Mouse (Mus musculus) left cerebral cortex, adult 8-10 months (tissue): Measurements from ENCODE around the gene Kcnq1. TPM values are rescaled to one million over a fixed set of nuclear protein-coding genes. Genes with fewer than 3 reads are reported as not detected.

ENCODE experiments used
- DNase-seq, 2 experiments: peaks; one replicate each; pipeline ENCODE4 v3.0.0; 2022; ENCODE audit warnings: low spot score in 2 of 2
- total RNA-seq, 4 experiments: library from RNA; stranded (reverse); gene quantifications; 2 replicates each; pipeline ENCODE4 v1.2.4; 2022

Kcnq1 gene
- total RNA-seq, 4 experiments from 2014 or later = 0.21 to 1.1 (median 0.86) TPM

DNA sequence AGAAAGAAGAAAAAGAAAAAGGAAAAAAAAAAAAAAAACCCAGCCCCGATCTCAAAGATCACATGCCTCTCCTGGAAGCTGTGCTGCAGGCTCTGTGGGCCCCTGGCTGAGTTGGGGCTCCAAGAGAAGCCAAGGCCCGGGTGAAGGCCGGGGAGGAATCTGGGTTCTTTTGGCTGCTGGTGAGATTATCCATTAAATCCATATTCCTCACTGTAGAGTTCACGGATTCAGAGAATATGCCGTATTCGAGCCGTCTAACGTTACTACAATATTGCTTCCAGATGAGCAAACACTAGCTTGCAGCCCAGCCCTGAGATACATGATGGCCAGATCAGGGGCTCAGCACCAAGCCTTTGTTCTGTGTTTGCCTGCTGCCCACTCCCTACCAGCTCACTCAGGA is 204.7 kb downstream of the Kcnq1 start:
- DNase-seq = no peak

- DNase-seq = no peak
These were observed 205.3 kb downstream of the Kcnq1 start for GRCm38 (mm10) chr7:143311471-143311870.

- no peak for DNase-seq
These were observed 207.6 kb downstream of the Kcnq1 start for GRCm38 (mm10) chr7:143313572-143314319.

DNA sequence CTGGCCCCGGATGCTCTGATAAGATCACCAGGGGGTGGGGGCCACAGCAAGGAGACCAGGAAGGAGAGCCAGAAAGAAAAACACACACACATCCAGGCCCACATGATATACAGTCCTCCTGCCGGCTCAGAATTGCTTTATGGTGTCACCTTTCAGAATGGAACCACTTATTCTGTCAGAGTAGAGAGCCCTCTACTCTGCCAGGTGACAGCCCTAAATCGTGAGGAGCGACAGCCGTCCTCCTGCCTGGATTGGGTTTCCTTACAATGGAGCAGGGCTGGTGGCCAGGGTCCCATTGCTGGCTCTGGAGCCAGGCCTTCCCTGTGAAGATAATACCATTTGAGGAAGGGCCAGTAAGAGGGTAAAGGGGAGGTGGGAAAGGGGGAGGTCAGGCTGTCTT is 212.3 kb downstream of the Kcnq1 start:
- no peak for DNase-seq

- DNase-seq = no peak
These were observed 214.2 kb downstream of the Kcnq1 start for GRCm38 (mm10) chr7:143320367-143320766.

GRCm38 (mm10) chr7:143325051-143325450 is 218.9 kb downstream of the Kcnq1 start:
- no peak for DNase-seq

- DNase-seq = no peak
These were observed 222.2 kb downstream of the Kcnq1 start for GRCm38 (mm10) chr7:143328185-143328915.

GRCm38 (mm10) chr7:143329110-143329810 is 223.1 kb downstream of the Kcnq1 start:
- DNase-seq = peak in 1 of 2 experiments; percentile 25

DNA sequence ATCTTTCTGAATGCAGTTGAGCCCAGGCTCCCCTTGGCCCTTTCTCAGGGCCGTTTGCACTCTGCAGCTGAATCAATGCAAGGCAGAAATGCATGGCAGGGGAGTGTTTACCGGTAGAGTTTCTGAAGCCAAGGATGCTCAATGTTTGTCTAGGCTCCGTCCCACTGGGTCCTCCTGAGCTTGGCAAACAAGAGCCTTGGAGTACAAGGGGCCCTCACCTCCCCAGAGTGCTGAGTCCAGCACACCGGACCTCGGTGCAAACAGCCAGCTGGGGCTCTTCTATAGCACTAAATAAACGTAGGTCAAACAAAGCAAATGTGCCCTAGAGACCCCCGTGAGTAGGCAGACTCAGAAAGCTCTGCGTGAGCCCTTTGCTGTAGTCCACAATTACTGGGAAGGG is 226.9 kb downstream of the Kcnq1 start:
- no peak for DNase-seq

- DNase-seq = no peak
These were observed 227.4 kb downstream of the Kcnq1 start for GRCm38 (mm10) chr7:143333604-143334003.

DNA sequence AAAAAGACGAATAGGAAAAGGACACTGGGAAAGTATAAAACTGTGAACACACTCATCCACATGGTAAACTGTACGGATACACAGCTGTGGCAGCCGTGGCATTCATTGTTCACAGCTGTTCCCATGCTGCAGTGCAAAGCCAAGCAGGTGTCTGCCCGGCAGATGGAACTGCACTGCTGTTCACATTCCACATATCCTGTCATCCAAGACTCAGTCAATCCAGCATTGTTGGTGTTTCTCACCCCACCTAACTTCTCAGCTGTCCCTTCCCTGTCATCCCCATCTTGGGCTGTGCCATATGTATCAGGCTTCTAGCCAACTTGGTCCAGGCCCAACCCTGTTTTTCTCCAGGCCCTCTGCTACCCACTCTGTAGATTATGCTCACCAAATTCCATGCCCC is 232.5 kb downstream of the Kcnq1 start:
- DNase-seq = no peak

DNA sequence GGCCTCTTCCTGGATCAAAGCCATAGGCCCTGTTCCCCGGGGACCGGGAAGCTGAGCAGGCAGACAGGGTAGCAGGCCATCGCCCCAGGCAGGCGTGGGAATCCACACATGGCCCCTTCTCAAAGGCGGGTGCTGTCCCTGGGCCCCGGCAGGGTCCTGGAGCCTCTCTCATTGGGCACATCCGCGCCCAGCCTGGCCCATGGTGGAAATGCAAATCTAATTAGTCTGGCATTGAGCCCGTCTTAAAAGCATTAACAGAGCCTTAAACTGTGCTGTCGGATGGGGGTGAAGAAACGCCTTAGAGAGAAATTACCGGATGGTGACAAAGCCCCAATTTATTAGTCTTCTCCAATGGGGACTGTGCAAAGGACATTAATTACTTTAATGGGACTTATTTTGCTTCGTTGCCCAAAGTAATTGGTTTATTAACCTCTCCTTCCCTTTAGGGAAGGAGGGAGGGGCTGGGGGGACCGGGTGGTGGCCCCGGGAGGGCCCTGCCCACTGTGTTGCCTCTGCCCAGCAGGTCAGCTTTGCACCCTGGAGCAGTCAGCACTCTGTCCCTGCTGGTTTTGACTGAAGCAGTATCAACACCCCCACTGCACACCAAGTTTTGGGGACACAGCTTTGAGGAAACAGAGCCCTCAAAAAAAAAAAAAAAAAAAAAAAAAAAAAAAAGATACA is 234.6 kb downstream of the Kcnq1 start:
- DNase-seq = no peak

- no peak for DNase-seq
These were observed 235.3 kb downstream of the Kcnq1 start for GRCm38 (mm10) chr7:143341301-143341980.

DNA sequence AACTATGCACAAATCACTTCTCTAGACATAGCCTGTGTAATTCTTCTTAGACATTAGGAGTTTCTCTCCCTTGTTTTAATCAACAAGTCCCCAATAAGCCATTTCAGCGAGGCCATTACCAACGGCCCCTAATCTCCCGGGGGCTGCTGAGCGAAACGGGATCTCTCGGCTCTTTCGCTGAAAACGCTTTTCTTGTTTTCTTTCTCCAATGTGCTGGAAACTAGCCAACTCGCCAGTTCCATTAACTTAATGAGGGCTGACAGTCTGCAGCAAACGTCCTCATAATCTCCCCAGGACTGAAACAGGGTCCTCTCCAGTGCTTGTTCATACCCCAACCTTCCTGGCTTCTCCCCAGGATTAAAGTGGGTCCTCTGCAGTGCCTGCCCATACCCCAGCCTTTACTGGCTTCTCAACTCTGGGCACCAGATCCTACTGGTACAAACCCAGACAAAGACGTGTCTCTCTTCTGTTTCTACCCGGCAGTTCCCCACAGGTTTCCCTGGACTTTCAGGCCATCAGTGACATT is 237.7 kb downstream of the Kcnq1 start:
- DNase-seq = no peak

DNA sequence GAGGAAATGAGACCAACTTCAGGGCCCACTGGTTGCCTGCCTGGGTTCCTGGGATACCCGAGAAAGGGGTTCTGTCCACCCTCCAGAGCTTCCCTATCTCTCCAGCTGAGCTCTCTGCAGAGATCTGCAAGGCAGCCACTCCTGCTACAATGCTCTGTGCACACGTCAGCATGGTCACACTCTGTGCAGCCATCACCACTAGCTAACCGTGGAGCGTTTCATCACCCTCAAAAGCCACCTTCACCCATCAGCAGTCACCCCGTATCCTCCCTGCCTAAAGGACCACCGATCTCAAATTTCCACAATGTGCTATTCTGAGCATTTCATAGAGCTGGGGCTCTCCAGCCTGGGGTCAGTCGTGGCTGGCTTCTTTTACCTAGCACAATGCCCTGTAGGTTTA is 243.1 kb downstream of the Kcnq1 start:
- DNase-seq = no peak

DNA sequence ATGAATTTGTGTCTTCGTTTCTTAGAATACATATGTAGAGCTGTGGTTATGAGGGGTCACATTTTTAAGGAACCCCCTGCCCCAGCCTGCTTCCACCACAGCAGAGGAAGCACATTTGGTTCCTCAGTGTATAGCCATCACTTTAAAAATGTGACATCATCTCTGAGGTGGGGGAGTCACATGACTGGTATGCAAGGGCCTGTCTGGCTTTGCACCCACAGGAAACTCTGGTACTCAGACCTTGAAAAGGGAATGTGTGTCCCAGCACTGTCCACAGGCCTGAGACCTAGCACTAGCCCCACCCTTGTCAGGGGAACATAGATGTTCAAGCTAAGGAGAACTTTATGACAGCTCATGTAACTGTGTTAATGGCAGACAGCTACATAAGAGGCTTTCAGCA is 243.7 kb downstream of the Kcnq1 start:
- DNase-seq = no peak

DNA sequence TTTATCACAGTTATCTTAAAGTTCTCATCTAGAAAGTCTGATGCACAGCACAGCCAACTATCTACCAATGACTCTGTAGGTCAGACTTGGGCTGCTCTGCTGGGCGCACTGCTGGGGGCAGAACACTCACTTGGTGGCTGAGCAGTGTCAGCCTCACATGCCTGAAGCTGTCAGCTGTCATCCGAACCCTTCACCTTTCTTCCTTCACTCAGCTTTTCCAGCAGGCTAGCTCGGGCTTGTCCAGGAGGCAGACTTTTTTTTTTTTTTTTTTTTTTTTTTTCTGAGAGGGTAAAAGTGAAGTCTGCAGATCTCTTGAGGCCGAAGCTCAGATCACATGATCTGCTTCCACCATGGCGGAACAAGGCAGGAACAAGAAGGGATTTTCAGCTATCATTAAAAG is 249.7 kb downstream of the Kcnq1 start:
- no peak for DNase-seq

DNA sequence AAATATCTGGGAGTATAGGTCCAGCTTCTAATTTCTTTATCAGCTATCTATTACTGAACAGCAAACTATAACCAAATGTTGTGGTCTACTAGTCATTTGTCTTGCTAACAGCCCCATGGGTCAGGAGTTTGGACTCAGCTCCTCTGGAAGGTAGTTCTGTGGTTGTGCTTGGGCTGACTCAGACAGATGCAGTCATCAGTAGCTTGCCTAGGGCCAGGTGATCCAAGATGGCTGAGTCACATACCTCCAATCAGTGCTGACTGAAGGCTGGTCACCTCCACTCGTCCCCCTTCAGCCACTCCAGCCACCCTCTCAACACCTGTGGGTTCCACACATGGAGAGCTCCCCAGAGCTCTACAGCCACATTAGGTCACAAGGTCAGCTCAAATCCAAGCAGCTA is 250.9 kb downstream of the Kcnq1 start:
- DNase-seq = no peak

GRCm38 (mm10) chr7:143357831-143358230 is 251.7 kb downstream of the Kcnq1 start:
- no peak for DNase-seq

DNA sequence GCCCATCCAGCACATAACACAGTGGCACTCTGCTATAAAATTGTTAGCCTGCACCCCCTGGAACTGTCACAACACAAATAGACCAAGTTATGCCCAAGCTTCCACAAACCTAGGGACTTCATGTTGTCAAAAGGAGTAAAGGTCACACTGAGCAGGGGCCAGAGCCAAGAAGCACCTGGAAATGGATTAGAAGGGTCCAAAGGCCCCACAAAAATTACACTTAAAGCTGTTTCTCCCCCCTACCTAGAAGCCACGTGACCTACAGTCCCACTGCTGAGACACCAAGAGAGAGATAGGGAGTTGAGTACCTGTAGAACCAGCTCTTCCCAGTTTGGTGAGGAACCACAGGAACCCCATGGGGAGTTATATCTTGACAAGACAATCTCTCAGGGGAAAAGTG is 253.6 kb downstream of the Kcnq1 start:
- DNase-seq = no peak

DNA sequence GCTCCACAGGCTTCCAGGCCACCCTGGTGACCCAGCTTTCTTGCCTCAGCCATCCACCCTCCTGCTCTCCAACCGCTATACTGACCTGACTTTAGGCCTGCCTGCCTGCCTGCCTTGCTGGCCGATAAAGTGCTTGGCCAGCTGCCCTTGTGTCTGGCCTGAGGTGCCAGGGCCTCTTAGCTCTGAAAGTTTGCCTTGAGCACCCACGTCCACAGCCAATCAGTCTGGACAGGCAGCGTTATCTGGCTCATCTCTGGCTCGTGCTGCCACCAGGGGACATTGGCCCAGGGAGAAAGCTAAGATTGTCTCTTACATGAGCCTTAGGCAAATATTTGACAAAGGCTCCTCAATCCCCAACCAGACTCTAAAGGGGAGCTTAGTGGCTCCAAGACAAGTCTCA is 254.6 kb downstream of the Kcnq1 start:
- no peak for DNase-seq
